Mouse (Mus musculus) layer of hippocampus, postnatal 25 days (tissue): Measurements from ENCODE around the gene Adig. TPM values are rescaled to one million over a fixed set of nuclear protein-coding genes. Genes with fewer than 3 reads are reported as not detected.
A peak's percentile ranks its signal among the peaks of the same experiment; 100 is the strongest.

Experiments
- DNase-seq, 2 experiments: peaks; one replicate each; pipeline ENCODE4 v3.0.0; 2022; ENCODE audit warnings: mixed read lengths in 2 of 2, low spot score in 1 of 2; ENCODE audit errors: extremely low spot score in 1 of 2
- total RNA-seq, 2 experiments: library from RNA; stranded (reverse); gene quantifications; 2 replicates each; pipeline ENCODE4 v1.2.3; 2021

Gene Adig
- not detected for total RNA-seq

DNA sequence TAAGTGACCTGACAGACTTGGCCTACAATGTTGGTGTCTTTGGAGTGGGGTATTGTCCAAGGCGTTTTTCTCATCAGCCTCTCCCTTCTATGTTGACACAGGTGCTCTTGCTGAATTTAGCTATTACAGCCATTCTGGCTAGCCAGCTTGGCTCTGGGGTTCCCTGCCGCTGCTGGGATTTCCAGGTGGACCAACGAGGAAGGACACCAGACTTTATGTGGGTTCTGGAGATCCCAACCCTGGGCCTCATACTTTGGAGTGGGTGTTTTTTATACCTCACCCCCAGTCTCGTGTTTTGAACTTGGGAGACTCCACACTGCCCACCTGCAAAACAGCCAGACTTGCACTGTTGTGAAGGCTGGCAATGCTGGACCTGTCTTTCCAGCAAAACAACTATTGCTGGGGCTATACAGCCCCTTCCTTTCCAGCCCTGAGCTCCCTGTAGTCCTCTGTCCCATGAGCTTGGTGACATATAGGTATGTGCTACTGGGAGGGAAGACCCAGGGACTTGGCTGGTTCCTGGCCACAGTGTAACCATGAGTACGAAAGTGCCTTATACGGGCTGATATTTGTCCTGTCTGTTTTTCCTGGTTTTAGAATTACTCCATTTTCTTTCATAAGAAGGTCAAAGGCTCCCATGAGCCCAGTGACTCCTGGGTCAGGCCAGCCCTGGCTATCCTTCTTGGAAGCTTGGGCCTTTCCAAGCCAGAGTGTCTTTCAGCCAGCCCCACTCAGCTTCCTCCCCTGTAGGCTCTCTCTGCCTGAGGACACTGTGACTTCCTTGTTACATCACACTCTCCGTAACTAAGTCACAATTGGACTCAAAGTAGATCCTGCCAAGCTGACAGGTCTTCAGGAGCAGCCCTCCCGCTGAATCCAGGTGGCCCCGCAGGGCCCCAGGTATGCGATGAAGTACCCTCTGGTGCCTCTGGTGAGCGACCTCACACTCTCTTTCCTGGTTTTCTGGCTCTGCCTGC is at the start of gene Adig:
Adig (plus strand) TSS at position 777 of the 977 bp plus-strand sequence.
- no peak for DNase-seq

DNA sequence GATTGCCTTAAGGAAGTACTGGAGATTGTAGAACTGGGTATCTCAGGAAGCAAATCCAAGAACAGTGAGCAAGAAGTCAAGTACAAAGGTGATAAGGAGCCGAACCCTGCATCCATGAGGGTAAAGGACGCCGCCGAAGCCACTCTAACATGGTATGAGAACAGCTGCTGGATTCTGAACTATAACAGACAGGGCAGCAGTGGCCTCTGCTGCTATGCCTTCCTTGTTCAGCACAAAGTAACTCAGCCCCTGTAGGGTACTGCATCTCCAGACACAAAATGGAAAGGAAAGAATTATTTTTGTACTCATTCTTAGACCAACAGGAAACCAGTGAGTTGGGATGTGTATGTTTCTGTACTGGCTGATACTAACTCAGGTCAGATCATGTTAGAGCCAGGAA is 46.0 kb upstream of the Adig start:
- DNase-seq, result no peak

DNA sequence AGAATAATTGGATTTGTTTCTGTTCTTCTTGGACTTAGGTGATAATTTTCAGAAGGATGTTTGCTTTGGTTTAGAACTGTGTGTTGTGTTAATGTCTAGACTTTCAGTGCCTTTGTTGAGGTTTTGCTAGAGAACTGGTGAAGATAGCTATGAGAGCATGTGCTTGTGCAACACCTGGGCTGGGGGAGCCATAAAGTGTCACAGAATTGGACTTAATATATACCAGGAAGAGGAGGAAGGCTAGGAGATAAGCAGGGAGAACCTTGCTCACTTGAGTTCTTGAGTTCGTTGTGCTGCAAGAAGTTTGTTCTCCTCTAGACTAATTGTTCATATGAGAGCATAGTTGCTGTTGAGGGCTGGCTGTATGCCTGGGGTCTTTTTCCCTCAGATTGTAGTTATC is 44.8 kb upstream of the Adig start:
- no peak for DNase-seq

DNA sequence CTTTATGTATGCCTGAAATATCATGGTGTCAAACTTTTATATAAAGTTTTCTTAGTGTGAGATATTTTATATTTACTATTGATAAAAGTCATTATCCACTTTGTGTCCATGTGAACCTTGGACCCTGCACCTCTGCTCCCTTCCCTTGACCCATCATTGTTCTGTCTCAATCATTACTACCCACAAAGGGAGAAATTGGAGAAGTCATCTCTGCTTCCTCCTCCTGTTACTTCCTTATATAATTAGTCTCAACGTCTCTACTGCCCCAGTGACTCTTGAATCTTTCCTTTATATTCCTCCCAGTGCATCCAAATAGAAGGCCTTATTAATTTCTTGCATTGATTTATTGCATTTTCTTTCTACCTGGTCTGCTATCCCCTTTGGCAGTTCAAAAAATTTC is 40.0 kb upstream of the Adig start:
- DNase-seq, result no peak

DNA sequence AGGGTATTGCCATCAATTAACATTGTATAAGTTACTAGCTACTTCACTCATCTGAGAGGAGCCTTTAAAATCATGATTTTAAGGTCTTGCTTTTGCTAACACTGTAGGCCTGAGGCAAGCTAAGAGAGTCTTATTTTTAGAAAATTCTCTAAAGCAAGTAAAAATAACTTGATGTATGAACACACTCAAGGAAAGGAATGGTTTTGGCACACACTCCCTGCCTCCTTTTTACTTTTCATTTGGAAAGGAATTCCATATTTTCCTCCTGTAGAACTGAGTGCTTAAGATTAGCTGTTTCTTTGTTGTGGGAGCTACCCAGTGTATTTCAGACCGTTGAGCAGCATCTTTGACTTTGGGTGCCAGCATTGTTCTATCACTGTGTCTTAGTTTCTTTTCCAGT is 28.3 kb upstream of the Adig start:
- no peak for DNase-seq

DNA sequence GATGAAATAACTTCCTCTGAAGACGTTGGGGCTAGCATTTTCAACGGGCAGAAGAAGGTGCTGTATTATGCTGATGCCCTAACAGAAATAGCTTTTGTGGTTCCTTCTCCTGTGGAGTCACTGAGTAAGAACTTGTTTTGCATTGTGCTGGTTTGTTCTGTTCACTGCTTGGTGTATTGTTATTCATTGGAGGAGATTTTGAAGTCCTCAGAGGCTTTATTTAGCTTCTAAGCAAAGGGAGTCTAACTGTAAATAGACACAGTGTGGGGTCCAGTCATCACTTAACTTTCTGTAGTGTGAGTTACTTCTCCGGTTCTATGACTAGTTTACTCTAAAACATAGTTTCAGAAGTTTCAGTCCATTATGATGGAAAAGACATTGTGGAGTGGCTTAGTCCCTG is 24.8 kb upstream of the Adig start:
- no peak for DNase-seq

DNA sequence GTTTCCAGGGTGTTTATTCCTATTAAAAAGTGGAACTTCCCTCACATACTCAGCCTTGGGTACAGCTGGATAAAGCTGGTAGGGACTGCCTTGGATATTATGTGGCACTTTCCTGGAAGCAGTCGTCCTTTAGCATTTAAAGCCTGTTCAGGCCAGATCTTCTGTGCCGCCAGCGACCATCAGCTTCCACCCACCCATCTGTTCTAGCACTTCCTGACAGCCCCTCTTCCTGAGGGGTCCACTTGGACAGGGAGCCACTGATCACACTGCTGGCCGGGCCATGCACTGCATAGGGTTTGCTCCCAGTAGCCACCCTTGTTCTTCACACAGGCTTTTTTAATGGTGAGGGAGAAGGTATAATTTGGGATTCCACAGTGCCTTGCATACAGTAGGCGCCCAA is 4.0 kb upstream of the Adig start:
- DNase-seq, result no peak

DNA sequence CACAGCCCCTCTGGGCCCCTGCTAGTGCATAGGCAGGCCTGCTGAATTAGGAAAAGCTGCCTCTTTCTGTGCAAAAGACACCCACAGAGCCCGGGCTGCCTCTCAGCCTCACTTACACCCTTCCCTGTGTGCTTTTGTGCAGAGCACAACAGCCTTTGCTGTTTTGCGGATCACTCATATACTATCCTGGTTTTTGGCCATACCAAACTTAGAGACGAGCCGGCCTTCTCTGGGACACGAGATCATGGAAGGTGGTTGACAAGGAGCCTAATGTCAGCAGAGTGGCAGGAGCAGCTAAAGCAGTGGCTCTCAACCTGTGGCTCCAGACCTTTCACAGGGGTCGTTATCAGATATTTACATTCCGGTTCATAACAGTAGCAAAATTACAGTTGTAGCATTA is 814 bp downstream of the Adig start:
- no peak for DNase-seq

DNA sequence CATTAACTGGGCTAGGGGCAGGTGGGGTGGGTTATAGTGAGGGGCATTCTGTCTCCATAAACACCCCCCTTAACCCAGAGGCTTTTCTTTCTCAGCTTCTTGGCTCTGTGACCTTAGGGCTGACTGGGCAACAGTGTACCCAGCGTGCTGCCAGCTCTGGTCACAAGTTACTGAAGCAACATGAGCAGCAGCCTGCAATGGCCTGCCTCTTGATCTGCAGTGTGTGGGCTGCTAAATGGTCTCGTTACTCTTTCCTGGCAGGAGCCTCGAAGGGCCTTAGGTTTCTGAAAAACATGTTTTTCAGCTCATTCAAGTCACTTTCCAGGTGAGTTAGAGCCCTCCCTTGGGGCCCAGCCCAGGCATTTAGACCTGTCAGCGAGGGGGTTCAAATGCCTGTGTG is 1.3 kb downstream of the Adig start:
- DNase-seq, result no peak

DNA sequence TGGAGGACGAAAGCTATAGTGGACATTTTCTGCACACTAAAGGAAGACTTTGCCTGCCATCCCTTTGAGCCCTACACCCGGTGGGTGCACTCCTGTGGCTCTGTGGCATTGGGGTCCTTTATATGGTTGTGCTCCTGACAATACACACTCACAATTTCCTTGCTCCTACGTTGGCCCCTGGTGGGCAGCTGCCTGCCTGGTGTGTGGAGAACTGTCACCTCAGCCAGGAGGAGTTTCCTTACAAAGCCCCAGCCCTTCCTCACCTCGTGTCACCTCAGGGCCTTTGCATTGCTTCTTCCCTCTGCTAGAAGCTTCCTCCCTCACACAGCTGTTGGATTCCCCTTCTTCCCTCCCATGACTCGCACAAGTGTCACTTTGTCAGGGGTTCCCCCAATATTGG is 4.1 kb downstream of the Adig start:
- no peak for DNase-seq

DNA sequence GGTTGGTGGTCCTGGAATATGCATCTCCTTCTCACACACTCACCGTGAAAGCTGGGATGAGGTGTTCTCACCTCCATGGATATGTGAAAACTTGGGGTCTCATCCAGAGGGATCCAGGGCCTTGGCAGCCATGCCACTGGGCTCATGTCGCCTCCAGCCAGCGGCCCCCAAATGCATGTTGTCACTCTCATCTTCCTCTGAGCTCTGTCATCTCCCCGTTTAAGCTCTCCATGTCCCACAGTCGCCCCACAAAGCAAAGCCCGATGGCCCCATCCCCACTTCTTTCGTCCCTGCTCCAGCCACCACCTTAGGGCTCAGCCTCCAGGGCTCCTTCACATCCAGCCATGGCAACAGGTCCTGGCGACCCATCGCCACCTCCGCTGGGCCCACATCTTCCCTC is 4.6 kb downstream of the Adig start:
- no peak for DNase-seq

DNA sequence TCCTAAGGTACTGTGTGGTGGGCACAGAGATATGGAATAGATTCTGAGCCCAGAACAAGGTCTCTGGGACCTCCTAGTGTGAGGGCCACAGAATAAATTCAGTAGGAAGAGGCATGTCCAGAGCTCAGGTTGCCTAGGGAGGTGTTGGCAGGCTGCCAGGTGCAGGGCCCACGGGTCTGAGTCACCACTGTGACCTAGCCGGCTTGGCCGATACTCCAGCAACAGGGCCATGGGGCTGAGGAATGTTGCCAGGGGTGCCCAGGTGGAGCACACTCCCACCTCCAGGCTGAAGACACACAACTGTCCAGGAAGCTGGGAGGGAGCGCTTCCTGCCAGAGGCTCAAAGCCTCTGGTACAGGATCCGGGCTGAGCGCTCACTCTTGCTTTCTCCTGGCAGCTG is 8.3 kb downstream of the Adig start:
- no peak for DNase-seq

DNA sequence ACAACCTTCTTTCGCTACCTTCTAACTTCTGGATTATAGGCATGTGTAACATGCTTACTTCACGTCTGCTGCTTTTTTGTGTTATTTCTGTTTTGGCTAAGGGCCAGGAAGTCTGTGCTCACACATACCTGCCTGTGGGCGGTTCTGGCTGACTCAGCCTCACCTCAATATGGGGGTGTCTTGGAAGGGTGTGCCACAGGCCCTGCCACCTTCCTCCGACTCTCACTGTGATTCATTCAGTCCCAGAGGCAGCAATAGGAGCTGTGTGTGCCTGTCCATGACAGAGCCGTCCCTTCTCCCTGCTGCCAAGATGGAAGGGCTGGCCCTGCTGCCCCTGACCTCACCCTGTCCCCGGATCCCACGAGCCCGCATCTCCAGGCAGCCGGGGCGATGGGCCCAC is 10.1 kb downstream of the Adig start, which contains the start of gene Arhgap40:
Arhgap40 (plus strand) TSS at position 269 of the 400 bp plus-strand sequence.
- DNase-seq, result no peak

DNA sequence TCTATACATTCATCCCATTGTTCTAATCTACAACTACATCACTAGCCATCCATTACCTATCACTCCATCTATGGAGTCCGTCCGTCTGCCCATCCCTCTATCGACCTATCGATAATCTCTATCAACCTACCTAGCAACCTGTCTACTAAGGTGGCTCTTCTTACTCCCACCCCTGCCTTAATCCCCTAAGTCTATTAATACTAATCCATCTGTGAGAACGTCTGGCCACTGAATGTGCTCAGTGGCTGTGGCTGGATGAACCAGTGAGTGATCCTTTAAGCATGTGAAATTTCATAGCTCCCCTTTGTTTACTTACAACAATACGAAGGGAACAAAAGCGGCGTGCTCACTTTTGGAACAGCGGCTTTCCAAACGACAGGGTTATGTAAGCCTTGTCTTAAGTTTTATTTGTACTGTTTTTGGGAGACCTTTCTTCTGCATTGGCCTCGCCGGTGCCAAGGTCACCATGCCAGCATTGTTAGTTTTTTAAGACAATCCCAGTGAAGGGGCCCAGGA is 11.5 kb downstream of the Adig start:
- no peak for DNase-seq

DNA sequence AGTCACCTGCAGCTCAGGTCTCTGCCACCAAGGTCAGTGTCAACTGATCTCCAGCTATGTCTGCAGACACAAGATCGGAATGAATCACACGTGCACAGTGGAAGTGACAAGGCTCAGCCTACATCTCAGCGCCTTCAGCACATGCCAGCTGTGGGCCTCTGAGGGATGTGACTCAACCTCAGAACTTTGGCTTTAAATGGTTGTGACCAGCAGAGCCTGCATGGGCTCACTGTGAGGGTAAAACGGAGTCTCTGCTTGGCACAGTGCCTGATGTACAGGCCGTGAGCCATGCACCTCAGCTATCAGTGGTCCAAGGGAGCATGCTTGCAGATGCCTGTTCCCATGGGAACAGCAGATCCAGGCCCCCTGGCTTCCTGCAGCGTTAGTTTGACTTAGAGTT is 16.2 kb downstream of the Adig start:
- no peak for DNase-seq

DNA sequence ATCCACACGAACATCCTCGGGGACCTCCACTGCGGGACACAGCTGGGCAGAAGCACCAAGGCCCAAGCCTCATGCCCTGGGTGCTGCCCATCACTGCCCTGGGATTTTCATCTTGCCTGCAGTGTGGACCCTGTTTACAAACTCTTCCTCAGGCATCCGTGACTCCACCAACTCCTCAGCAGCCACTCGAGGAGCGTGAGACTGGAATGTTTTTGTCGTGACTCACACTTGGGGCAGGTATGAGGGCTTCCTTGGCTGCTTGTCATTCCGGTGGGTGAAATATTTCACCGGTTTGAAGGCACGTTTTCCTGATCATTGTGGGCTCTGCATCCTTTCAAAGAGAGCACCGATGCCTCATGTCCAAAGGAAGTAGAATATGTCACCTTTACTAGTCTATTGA is 16.7 kb downstream of the Adig start:
- no peak for DNase-seq

DNA sequence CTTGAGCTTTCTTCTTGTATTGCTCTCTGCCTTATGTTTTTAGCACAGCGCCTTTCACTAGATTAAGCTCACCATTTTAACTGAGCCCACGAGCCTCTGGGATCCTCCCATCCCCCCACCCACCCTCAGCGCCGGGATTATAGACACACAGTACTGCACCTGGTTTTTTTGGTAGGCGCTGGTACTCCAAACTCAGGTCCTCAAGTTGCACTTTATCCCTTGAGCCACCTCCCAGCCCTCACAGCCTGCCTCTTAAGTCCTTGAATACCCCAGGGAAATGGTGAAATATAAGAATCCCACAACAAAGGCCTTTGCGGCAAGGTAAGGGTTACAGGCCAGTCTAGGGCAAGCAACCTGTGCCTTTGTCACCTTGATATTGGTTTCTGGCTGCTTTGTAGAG is 17.4 kb downstream of the Adig start:
- DNase-seq, result no peak

DNA sequence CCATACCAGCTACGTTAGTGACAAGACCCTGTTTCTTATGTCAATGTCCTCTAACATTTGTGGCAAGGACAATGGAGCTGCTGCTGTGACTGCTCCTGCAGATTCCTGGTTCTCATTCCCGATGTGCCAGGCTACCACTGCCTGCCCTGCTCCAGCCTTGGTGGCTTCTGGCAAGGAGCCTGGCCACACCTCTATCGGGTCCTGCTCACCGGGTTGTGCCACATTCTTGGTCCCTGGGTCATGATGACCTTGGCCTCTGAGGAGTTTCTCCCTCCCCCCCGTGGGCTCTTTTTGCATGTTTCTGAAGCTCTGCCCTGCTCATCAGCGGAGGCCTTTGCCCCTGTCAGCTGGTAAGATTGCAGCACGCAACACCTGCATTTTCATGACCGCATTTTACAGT is 20.6 kb downstream of the Adig start:
- DNase-seq, result no peak

DNA sequence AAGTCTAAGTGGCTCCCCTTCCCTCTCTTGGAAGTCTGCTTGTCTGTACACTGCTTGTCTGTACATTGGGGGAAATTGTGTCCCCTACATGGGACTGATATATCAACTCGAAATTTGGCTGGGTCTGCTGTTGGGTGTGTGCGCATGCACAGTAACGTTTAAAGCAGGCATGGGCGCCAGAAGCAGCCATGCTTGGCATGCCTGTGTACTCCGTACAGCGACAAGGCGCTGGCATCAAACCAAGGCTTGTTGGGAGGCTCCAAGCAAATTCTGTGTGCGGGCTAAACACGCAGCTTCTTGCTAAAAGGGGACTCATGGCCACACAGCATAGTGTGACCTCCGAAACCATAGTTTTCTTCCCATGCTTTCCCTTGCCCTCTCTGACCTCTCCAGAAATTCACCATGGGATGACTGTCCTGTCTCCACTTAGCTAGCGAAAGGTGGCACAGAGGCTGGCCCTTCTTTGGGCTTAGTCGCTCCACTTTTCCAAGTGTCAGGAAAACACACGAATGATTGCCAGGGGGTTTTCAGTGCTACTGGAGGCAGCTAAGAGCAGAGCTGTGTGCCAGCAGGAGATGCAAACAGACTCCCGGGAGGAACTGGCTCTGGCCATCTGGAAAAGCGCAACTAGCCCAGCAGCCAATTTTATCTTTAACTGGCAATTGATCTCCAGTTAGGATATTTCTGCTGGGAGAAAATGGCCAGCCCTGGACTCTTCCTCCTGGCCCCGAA is 21.9 kb downstream of the Adig start:
- DNase-seq, result peak in 1 of 2 experiments; percentile 20

DNA sequence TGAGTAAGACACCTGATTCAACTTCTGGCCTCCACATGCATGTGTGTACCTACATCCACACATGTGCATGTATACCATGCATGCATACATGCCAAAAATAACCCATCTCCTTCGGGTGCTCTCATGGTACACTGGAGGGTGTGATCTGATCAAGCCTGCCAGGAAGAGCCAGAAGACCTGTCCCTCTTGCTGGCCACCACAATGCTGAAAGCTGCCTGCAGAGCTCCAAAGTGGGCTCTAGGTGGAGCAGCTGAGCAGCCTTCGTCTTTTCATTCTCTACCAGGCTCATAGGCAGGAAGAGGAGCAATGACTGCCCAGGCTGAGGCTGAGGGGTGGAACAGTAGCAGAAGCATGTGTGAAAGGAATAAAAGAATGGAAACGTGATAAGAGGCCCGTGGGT is 31.7 kb downstream of the Adig start:
- peak; percentile 53 to 70 for DNase-seq

DNA sequence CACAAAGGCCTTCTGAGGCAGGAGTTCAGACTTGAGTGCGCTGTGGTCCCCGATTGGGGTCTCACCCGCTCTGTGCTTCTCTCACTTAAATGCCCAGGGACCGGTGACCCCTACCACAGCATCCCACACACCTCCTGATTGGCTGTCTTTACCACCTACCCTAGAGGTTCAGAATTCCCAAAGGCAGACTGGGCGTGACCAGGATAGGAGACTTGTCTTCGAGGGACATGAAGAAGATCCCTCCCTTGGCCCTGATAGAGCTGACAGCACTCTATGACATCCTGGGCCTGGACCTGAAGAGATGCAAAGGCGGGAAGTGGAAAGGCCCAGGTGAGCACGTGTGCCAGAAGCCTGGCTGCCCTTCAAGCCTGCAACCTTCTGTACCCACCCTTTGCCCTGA is 32.1 kb downstream of the Adig start:
- DNase-seq, result no peak
